Mouse (Mus musculus): ENCODE measurements around the gene Fv1. TPM values are rescaled to one million over a fixed set of nuclear protein-coding genes. Genes with fewer than 3 reads are reported as not detected.
"Not testable (repeated sequence)": the region's sequence is repeated elsewhere in the genome, so short reads cannot be mapped to it uniquely, and the experiment has no call there.

The Fv1 gene
- polyA plus RNA-seq (2017; shearing (Covaris generic)): 1 to 10 TPM; 3.0 to 7.5 TPM

DNA sequence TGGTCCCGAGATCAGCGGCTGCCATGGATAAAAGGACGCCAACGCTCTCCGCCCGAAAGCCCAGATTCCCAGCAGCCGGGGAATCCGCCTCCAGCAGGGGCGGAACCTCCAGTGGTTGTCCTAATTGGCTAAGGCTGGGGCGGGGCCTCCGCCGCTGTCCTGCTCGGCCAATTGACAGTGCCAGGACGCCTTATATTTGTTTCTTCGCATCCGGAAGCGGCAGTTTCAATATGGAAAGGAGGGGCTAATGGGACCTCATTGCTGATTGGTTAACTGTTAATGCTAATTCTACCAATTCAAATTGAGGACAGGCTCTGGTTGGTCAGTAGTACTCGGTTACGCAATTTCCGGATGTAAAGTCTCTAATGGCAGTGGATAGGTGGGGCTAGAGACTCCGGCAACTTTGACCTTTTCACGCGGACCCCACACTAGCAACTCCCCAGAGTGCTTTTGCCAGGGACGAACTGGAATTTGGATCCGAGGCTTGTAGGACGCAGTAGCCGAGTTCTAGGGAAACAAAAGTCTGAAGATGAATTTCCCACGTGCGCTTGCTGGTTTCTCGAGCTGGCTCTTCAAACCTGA is at the start of gene Fv1, which contains the start of gene Miip:
Gene Fv1, plus strand, starts transcription at position 530 of the 582 bp plus-strand sequence.
Gene Miip, minus strand, starts transcription at position 367 of the 582 bp plus-strand sequence.
- peak; percentile 98 for ATAC-seq

DNA sequence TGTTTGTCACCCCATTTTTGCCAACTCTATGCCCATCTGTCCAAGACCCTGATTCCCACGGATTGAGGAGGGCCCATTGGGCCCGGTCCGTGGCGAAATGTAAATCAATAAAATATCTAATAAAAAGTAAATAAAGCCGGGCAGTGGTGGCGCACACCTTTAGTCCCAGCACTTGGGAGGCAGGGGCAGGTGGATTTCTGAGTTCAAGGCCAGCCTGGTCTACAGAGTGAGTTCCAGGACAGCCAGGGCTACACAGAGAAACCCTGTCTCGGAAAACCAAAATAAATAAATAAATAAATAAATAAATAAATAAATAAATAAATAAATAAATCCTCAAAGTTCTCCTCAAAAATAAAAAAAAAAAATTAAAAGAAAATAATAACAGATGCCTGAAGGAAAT is 49.1 kb upstream of the Fv1 start:
- ATAC-seq: not testable (repeated sequence)

DNA sequence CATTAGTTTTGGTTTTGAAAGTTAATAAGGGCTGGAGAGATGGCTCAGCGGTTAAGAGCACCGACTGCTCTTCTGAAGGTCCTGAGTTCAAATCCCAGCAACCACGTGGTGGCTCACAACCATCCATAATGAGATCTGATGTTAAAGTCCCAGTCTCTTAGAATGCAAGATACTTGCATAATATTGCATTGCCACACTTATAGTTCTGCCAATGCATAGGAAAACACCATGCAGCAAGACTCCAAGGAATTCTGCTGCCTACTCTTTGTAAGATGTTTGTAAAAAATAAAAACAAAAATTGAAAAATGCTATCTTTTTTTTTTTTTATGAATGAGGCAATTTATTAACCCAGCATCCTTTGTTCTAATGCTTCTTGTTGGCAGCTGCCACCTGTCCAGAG is 47.4 kb upstream of the Fv1 start:
- ATAC-seq: not testable (repeated sequence)

DNA sequence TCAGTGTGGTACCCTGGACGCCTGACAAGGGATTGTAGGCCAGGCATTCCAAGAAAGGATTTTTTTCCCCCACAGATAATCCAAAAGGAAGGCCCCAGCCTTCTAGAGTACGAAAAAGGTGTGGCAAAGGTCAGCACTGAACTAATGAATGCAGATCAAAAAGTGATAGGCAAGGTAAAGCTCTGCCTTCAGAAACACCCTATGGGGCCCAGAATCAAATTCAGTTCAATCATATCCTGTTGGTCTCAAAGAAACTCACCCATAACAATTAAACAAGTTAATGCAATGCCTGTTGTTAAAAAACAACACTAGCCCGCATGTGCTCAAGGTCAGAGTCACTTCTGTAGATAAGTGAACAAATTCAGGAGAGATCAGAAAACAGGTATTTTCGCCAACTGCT is 44.4 kb upstream of the Fv1 start:
- ATAC-seq: no peak

DNA sequence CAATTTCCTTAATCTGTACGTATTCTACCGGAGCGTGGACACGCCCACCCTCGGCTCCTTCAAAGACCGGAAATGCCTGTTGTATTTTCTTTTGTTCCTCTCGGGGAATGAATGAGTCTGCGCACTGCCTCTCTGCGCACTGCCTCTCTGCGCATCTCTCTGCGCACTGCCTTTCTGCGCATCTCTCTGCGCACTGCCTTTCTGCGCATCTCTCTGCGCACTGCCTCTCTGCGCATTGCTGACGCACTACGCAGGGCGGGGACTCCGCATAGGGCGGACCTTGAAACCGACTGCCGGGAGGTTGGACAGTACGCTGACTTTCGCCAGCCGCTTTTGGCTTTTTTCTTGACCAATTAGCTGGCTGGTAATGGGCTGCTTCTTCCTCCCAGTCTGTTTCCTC is 29.5 kb upstream of the Fv1 start:
- ATAC-seq: not testable (repeated sequence)

DNA sequence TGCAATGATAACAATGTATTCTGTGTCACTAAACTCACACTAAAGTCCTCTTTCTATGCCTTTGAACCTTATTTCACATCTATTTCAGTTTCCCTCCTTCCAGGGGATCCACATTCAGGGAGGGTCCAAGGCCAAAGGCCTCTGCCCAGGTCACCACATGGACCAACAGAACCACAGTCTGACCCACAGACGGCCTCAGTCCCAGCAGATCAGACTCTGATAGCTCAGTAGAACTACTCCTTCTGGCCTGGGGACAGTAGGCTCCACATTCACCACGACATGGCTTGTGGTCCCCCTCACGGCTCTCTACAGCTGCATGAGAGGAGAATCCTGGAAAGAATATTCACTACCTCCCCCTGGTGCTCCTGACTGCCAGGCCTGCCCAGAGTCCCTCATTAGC is 25.9 kb upstream of the Fv1 start:
- no peak for ATAC-seq

DNA sequence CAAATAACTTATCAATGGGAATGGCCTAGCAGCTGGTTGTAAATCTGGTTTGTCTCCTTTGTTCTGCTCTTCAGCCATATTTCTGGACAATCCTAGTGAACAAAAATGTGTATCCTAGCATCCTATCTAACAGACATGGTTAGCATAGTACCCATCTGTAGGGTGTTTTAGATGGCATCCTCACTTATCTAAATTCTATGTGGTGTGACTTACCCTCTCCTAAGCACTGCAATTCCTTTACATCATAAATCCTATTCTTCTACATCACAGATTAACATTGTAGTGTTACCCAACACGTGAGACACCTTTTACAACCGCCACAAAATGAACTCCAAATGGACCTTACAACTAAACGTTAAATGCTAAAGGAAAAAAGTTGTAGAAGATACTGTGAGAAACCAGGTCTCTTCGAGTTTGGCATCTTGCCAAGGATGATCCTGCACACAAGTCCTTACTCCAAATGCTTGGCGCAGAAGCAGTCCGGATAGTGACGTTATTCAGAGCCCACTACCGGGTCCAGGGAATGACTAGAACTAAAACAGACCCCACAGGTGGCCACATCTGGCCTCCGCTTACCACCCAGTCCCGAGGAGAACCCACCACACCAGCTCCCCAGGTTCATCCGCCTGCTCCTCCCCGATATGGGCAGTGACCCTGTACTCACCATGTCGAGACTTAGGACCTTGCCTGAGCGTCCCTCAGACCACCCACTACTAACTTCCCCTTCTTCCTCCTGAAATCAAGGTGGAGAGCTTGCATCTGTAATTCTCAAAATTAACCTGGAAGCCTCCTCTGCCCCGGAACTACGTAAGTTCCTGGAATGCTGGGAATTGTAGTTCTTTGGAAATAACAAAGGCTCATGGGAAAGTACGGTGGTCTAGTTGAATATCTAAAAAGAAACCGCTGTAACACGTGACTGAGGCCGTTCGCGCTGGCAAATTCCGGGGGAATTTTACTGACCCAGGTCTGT is 20.9 kb upstream of the Fv1 start, which contains the start of gene Zfp933:
Gene Zfp933, minus strand, starts transcription at position 753 of the 970 bp plus-strand sequence.
- ATAC-seq: peak; percentile 96

DNA sequence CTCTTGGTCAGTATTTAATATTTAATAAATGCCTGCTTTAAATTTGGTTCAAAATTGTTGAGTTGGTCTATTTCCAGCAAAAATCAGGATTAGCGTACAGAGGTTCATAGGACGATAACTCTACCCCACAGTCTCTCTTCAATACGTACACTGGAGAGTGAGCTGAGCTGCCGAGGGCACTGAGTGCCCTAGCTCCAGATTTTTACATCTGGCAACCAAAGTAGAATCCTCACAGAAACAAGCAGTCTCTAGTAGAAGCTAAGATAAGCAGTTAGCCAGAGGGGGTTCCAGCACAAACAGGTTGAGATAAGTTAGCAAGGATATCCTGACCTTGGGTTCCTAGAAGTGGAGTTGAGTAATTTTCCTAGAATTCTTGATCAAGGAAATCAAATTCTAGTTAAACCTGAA is 20.2 kb upstream of the Fv1 start:
- ATAC-seq: peak; percentile 41

DNA sequence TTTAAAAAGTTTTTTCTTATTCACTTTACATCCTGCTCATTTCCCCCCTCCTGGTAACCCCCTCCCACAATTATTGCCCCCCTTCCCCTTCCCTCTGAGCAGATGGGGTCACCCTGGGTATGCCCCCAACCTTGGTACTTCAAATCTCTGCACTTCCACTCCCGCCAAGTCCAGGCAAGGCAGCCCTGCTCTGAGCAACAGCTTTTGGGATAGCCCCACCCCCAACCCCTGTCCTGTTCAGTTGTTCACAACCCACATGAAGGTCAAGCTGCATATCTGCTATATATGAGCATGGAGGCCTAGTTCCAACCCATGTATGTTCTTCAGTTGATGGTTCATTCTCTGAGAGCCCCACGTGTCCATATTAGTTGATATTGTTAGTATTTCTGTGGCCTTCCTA is 18.0 kb upstream of the Fv1 start:
- ATAC-seq: no peak

DNA sequence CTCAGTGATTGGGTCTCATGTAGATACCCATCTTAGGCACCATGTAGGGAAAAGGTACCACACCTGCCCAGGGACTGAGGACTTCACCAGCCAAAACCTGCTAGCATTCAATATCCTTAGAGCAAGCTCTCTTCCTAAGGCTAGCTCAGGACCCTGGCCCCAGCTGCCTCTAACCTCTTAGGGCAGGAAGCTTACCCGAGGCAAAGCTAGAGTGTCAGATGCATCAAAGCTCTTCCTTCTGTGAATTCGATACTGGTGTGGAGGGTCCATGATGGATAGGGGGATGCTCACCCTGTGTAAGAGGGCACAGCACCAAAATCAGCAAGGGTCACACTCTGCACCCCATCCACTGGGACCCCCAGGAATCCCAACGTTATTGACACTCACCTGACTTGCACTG is 6.7 kb upstream of the Fv1 start:
- no peak for ATAC-seq

DNA sequence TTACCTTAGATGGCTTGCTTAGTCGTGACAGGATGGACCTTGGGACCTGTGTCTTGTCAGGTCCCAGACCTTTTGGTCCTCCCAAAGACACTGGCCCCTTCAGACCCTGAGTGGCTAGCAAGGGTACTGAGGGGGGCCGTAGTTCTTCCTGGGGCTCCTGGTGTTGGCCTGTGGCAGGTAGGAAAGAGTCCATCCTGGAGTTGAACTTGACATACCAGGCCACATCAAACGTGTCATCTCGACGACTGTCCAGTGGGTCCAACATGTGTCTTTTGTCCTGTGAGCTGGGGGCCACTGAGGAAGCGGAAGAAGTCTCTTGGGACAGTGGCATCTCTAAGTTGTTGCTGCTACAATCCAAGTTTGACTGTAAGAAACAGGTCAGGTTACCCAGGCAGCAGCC is 3.1 kb upstream of the Fv1 start:
- no peak for ATAC-seq

DNA sequence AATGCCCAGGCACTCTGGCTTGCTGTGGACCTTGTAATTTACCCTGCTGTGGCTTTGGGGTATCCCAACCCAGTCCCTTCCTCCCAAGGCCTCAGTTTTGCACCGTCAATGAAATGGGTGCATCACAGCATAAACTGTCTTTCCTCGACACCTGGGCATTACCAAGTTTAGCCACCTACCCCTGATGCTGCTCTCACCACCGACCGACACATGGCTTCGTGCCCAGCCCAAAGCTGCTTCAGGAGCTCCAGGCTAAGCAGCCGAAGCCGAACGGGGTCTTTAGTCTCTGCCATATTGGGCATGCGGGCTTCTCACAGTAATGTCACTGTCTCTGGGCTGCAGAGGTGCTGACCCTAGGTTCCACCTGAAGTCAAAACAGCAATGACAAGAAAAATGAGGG is 2.7 kb upstream of the Fv1 start:
- ATAC-seq: no peak

DNA sequence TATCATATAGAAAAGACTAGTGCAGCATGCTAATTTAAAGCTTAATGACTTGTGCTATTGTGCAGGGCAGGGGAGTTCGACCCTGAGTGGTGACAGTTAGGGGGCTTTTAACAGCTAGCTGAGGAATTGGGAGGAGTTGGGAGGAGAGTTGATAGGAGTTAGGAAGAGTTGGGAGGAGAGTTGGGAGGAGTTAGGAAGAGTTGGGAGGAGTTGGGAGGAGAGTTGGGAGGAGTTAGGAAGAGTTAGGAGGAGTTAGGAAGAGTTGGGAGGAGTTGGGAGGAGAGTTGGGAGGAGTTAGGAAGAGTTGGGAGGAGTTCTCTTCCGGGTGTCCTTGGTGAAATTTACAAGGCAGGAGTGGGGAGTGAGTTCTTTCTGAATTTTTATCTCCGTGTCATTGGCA is 2.0 kb upstream of the Fv1 start:
- not testable (repeated sequence) for ATAC-seq

DNA sequence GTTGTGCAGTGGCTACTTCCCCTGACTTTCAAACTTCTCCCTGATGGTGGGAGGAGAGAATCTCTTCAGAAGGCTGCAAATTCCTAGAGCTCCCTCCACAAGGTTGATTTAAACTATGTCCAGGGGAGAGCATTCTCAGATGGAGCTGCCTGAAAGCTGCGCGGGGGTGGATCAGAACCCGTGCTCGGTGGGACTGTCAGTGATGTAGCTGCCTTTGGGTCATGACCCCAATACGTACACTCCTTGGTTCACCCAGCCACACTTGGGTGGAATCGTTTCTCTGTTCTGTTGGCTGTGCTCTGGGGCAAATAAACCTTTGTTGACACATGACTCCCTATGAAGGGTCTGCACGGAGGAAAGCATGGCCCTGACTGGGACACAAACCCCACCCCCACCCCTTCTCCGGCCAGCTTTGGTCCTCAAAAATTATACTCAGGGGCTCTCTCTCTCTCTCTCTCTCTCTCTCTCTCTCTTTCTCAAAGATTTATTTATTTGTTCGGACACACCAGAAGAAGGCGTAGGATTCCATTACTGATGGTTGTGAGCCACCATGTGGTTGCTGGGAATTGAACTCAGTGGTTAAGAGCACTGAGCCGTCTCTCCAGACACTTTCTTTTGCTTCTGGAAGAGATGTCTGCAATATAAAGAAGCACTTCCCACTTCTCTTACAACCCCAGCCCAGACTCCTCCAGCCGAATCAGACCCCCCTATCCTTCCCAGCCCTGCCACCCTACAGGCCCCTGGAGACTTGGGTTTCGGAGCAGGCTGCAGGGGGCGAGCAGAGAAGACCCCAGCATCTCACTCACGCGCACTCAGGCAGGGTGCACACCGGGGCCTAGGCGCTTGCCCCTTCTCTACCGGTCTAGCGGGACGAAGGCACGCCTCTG is 973 bp upstream of the Fv1 start:
- no peak for ATAC-seq

DNA sequence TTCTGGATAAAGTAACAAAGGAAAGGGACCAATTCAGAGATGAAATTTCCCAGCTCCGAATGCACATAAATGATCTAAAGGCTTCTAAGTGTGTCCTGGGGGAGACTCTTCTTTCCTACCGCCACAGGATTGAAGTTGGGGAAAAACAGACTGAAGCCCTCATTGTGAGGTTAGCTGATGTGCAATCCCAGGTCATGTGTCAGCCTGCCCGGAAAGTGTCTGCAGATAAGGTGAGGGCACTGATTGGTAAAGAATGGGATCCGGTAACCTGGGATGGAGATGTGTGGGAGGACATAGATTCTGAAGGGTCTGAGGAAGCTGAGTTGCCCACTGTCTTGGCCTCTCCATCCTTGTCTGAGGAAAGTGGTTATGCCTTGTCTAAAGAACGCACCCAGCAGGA is 459 bp downstream of the Fv1 start:
- no peak for ATAC-seq

DNA sequence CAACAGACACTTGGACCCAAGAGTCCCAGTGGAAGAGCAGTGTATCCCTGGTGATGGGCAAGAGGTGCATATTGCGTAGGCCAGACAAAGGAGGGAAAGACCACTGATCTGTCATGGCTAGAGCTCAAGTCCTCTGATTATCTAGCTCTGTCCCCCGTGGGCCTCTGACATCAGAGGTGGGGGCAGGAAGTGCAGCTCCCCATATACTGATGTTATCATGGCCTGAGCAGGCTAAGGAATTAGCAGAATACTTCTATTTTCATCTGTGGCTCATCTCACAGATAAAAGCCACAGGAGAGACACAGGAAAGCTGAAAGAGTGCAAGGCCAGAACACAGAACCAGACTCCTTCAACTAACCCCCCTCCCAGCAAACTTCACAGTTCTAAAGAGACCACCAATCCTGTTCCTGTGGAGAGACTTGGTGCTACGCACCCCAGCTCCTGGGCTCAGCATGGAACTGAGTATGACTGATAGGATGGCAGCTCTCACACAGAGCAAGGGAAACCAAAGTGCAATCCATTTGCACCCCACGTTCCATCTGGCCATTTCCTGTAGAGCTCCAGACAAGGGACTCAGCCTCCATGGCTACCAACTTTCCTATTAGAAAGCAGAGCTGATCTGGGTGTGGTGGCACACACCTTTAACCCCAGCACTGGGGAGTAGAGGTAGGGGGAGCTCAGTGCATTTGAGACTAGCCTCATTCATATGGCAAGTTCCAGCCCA is 7.2 kb downstream of the Fv1 start:
- ATAC-seq: peak; percentile 52

DNA sequence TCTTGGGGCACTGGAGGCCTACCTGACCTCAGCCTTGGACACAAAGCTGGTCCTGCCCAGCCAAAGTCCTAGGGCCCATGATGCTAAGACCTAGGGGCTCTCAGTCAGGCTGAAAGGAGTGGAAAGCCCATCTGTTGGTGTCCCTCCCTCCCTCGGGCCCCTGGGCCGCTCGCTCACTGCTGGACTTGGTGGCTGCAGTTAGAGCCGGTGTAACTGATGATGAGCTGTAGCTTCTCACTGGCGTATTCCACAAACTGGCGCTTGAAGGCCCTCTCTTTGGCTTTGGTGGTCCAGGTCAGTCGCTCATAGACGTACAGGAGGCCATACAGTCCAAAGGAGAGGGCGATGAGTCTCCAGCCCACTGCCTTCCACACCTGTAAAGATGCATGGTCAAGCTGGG is 9.8 kb downstream of the Fv1 start:
- ATAC-seq: no peak

DNA sequence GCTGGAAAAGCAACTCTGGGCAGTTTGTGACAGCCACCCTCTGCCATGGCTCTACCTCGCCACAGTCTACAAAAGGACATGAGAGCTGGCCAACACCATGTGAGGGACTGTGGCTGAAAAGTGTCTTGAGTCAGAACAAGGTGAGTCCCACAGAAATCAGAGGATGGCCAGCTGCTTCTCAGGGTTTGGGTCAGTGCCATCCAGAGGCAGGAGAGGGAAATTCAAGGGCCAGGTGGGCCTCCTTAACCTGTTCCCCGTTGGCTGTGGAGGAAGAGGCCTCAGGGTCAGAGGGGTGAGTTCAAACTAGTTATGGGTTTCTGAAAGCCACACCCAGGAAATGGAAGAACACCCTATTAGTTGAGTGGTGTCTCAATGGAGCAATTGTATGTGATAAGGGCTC is 10.7 kb downstream of the Fv1 start:
- ATAC-seq: no peak

DNA sequence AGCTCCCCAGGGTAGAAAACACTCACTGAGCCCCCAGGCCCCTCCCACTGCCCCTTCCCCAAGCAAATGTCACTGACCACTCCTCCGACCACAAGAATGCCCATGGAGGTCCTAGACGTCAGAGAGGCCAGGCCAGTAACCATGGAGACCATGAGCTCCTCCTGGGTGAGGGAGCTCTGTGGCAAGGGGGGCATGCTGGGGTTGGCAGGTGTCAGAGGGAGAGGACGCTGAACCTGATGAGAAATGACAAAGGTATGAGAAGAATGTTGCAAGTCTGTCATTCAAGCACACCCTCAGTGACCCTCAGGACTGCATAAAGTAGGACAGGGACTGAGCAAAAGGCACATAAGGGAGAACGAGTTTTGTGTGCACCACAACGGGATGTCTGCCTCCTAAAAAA is 11.1 kb downstream of the Fv1 start:
- ATAC-seq: no peak

DNA sequence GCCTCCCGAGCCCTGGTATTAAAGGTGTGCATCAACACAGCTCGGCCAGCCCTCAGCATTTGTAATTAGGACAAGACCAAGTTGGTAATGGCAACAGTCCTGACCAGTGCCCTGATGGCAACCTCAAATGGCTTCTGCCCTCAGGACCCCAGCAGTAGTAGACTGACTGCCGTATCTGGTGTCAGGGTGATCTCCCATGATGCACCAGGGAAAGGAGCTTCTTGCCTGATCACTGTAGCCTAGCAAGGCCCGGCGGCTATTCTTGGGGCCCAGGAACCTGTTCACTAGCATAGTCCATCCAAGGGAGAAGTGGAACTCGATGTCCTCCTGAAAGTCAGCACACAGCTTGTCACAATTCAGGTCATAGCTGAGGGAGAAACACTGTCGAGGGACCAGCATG is 13.0 kb downstream of the Fv1 start:
- no peak for ATAC-seq

DNA sequence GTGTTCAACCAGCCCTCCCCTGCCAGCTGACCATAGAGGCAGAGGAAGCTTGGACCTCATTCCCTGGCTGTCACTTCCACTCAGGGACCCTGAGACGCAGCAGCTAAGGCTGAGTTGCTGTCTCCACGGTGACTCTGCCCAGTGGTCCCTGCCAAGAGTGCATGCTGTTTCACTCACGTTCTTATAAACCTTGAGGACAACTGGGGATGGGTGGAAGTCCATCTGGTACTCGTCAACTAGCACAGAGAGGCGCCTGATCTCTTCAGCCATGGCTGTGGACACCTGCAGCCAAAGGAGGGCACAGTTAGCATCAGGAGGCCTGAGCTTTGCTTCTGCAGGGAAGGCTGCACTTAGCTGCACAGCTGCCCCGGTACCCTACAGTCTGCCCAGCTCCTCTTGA is 14.3 kb downstream of the Fv1 start:
- ATAC-seq: no peak

DNA sequence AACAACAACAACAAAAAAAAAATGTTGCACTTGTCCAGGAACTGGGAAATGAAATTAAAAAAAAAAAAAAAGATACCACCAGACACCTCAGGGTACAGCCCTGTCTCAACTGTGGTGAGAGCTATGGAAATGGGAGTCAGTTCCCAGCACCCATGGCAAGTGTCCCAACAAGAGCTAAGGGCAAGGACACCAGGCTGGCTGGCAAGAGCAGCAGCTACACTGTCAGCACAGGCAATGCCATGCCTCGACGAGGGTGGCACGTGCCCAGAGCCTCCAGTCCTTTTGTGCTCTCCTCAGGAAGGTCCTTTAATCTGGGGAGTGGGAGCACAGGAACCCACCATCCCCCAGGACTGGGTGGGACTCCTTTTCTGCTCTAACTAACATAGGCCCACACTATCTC is 15.4 kb downstream of the Fv1 start:
- no peak for ATAC-seq
